Mouse (Mus musculus) right cerebral cortex, adult 18-20 months (tissue): ENCODE results near the gene Slc7a7.

Experiments
- DNase-seq: peaks from one replicate; pipeline ENCODE4 v3.0.0; 2022; ENCODE audit warnings: mixed read lengths

Slc7a7 gene

DNA sequence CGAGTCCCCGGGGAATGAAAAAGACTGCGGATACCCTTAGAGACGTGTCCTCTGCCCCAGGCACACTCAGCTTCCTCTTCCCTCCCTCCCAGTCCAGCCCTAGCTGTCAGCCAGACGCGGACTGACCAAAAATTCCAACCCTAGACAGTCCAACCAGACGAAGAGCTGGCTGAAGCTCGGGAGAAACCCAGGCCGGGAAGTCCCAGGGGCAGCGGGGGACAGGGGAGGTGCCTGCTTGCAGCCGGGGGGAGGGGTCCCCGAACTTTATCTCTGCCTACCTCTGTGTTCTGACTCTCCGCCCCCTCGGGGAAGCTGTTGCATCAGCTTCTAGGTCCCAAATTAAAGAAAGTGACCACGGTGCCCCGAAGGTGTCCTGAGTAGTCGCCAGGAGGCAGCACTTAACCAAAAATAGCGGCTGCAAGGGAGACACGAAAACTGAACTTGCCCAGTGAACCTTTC is at the start of gene Slc7a7:
Slc7a7 (minus strand) TSS at position 158 of the 459 bp plus-strand sequence.
- DNase-seq: no peak

DNA sequence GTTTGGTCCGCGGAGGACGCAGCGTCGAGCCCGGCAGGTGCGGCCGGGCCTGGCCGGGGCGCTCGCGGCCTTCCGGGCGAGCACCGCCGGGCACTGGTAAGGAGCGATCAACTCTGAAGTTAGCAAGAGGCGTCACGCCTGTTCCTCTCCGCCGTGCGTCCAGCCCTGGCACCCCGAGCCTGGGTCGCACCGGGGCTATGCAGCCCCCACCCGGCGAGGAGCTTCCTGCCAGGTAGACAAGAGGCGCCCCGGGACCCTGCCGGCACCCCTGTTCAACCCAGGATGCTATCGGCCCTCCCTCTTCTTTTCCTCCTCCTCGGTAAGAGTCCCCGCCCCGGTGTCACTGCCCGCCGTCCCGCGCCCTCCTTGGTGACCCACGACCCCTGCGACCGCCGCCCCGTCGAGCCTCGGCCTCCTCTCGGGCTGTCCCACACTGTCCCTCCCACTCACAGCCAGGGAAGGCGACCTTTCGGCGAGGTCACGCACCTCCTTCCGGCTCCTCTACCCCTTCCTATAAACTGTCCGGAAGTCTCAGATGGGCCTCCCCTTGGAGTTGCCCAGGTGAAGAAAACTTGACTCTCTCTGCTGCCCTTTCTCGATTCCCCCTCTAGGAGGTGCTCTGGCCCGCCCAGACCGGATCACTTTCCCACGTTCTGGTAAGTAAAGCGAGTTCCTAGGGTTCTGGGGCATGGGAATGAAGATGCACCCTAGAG is 46.9 kb upstream of the Slc7a7 start:
- peak; percentile 29 for DNase-seq

DNA sequence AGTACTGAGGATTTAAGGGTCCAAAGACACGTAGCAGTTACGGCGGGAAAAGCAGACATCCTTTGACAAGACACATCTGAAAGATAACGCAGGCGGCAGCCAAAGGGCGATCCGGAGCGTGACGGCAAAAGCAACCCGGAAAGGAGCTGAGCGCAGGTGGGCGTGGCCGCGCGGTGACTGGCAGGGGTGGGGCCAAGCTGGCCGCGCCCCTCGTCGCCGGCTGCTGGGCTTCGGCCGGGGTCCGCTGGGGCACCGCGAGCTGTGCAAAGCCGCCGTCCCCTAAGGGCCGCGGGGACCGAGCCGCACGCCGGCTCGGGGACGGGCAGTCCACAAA is 46.3 kb upstream of the Slc7a7 start, which contains the start of gene Lrp10:
Lrp10 (plus strand) TSS at position 179 of the 334 bp plus-strand sequence.
- peak; percentile 82 for DNase-seq

DNA sequence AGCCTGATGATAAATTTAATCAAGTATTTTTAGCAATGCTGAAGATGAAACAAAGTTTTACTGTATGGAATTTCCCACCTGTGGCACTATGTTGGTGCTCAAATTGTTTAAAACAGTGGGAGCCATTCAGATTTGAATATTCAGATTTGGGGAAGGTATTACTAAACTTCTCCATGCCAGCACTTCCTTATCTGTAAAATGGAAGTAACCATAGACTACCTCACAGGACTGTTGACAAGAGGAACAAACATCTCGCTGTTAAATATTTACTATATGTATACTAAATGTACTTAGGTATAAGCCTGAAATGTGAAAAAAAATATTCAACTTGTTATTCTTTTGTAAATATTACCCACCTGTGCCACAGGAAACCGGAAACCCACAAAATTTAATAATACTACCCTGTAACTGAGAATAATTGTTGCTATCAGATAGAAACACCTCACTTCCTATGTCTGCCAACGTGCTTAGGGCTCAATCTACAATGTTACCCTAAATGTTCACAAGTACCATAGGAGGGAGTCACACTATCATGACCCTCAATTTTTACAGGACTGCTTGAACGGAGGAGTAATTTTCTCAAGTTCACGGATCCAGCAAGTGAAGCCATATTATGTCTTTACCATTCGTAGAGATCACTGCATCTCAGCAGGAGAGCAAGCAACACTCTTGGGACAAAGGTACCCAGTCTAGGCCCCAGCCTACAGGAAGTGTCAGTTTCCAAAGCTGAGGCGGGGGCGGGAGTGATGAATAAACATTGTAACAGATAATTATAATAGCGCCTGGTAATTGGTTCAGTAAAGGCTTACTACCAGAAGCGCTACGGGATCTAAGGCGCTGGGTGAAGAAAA is 45.8 kb upstream of the Slc7a7 start:
- DNase-seq: peak; percentile 16

DNA sequence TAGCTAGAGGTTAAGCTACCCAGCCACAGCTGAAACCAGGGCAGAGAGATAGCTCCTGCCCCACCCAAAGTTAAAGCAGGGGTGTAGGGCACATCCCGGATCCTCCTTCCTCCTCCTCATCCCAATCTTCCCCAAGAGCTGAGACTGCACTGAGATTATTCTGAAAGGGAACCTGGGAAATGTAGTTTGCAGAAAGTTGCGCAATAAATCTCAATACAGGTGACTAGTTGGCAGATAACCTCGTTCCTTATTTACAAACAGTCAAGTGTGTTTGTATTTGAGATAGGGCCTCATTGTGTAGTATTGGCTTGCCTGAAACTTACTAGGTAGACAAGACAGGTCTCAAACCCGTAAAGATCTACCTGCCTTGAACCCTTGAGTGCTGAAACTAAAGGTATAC is 44.6 kb upstream of the Slc7a7 start:
- no peak for DNase-seq

DNA sequence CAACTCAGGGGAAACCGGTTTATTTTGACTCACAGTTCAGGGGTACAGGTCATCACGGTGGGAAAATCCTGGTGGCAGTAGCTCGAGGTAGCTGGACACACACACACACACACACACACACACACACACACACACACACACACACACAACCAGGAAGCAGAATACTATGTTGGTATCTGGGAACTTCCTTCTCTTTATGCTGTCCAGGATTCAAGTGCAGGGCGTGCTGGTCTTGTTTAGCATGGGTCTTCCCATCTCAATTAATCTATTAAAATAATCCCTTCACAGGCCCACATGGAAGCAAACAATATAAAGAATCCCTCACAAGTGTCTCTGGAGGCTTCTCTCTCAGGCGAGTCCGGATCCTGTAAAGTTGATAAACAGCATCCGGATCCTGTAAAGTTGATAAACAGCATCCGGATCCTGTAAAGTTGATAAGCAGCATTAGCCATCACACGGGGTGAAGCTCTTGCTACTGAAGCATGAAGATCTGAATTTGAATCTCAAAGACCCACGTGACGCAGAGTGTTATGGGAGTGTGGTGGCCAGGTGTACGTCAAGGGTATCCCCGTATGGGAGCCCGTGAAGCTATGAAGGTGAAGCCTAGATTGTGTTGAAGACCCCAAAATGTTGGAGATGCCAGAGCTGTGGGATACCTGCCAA is 40.5 kb upstream of the Slc7a7 start:
- DNase-seq: no peak

DNA sequence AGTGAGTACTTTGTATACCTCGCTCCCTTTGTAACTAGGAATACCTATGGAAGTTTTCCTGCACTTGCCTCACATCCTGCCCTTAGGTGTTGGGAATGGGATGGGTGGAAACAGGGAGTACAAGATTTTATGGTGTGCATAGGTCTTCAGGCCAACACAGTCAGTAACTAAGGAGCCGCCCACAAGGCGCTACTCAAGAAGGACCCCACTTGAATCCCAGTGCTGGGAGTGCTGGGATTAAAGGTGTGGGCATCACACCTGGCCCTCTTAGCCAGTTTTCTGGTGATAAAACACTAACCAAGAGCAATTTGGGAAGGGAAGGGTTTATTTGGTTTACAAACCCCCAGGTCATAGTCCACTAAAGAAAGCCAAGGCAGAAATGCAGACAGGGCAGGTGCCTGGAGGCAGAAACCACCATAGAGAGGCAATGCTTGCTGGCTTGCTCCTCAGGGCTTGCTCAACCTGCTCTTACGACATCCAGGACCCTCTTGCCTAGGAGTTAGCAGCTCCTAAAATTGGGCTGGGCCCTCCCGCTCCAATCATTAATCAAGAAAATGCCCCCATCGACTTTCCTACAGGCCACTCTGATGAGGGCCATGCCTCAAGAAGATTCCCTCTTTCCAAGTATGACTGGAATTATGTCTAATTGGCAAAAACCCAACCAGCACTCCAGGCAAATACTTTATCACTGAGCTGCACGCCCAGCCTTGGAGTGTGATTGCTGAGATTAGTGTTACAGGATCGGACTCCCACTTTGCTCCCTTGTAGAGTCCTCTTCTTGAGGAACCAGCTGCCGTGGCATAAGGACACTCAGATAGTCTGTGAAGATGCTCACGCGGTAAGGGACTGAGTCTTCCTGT is 37.3 kb upstream of the Slc7a7 start:
- DNase-seq: no peak

DNA sequence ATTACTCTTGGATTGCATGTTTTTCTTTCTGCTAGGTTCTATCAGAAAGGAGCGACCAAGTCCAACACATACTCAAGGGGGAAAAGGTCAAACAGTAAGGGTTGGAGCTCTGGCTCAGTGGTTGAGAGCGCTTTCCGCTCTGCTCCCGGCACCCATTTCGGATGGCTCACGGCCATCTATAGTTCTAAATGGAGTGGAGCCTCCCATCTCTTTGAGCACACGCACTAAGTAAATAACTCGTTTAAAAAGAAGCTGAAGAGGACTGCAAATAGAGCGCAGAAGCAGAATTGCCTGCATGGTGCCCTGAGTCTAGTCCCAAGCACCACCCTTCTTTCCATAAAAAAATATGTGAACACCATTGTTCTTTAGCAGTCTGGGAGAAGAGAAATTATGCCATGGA is 36.0 kb upstream of the Slc7a7 start:
- DNase-seq: no peak

DNA sequence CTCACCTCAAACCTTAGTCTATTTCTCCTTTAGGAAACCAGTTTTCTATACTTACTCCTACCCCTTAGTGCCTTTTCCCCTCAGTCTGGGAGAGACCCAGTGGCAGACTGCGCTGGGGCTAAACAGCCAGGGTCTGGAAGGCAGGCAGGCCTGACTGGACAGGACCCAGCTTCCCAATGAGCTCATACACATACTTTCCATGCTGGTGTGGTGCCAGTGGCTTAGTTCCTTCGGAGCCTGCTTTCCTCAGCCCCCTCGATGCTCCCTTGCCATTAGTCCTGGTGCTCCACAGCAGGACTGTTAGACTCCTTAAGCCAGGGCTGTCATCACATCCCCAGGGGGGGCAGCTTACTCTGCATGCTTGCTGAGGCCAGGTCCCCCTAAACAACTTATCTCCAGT is 27.9 kb upstream of the Slc7a7 start:
- DNase-seq: no peak

DNA sequence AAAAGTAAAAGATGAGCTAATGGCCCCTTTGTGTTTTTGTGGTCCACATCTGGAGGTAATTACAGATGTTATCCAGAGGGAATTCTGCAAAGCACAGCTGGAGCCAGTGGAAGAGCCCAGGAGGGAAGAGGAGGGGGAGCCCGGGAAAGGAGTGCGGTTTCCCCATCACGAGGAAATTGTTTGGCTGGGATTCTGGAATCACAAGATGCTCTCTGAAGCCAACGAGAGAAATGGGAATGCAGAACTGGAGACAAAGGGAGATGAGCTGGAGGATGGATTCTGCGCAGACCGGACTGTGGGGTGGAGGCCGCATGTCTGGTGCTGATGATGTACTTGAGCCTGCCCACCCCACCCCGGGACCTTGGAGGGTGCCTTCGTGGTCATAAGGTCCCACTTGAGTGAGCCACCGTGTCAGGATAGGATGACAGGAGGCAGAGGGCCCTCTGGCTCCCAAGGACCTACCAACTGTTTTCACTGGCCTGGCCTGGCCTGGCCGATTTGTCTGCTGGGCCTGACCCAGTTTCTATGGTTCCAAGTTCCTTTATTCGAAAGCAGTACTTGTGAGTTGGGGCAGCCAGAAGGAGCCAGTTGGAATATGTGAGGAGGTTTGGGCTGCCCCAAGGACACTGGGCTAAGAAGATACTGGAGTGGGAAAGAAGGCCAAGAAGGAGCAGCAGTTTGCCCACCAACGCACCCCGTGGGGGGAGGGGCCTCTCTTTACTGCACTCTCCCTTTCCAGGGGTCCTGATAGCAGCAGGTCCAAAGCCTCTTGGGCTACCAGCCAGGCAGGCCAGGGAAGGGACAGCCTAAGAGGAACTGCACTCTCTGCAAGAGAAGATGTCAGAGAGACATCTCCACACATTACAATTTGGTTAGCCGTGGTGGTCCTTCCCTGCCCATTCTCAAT is 26.4 kb upstream of the Slc7a7 start:
- peak; percentile 18 for DNase-seq

DNA sequence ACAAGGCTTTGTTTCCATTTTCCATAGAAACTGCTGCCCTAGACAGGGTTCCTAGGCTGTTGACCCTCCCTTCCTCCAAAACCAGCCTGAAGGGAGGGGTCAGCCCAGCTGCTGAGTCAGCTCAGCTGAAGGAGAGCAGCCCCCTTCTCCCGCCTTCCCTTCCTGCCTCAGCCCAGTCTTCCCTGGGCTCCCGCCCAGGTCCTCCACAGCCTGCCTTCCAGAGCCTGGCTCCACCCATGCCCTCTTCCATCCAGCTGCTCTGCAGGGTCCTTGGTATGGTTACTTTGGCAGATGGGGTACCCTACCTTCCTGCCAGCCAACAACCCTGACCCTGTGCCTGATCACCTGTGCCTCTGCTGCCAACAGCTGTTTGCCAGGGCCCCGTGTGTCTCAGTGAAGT is 25.6 kb upstream of the Slc7a7 start:
- DNase-seq: no peak

DNA sequence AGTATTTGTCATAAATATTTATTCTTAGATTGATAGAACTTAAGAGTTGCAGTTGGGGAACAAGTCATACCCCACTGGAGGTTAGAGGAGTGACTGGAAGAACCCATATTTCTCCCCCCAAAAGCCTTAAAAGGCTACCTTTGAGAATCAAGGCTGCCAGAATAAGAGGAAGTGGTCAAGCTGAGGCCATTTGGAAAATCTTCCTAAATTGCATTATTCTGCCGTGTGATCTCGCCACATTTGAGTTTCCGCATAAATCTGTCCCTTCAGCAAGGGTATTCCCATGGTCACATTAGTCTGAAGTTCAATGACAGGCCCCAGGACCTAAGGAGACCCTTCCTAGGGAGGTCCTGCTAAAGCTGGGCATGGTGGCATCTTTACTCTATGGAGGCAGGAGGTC is 25.0 kb upstream of the Slc7a7 start:
- no peak for DNase-seq

DNA sequence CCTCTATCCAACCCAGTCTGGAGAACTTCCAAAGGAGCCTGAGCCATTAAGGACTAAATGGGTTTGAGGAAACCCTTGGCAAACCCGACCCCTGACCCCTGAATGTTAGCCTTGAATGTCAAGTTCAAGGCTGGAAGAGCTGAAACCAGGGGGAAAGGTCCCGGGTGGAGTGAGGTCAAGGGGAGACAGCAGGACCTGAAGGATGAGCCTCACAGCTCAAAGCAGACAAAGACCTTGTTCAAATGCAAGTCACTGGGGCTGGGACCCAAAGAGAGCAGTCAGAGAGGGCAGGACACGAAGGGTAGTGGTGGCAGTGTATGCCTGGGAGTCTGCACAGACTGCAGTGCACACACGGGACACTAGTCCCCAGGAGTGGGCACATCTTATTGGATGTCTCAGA is 23.8 kb upstream of the Slc7a7 start:
- DNase-seq: no peak

DNA sequence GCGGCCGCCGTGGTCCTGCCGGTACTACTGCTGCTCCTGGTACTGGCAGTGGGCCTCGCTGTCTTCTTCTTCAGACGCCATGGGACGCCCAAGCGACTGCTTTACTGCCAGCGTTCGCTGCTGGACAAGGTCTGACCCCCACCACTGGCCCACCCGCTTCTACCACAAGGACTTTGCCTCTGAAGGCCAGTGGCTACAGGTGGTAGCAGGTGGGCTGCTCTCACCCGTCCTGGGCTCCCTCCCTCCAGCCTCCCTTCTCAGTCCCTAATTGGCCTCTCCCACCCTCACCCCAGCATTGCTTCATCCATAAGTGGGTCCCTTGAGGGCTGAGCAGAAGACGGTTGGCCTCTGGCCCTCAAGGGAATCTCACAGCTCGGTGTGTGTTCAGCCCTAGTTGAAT is 23.0 kb upstream of the Slc7a7 start:
- no peak for DNase-seq

DNA sequence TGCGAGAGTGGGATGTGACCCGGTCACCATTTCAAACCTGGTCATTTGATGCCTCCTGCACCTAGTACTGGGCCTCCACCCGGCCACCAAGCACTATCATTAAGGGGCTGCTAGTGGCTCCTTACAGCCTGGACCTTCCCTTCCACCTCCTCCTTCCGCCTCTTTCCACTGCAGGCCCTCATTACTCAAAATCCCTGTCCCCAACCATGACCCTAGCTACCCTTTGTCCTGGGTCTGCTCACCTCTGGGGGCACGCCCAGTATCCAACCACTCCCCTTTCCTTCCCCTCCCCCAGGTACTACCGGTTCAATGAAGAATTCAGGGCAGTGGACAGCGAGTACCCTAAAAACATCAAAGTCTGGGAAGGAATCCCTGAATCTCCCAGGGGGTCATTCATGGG is 22.0 kb upstream of the Slc7a7 start:
- DNase-seq: no peak

DNA sequence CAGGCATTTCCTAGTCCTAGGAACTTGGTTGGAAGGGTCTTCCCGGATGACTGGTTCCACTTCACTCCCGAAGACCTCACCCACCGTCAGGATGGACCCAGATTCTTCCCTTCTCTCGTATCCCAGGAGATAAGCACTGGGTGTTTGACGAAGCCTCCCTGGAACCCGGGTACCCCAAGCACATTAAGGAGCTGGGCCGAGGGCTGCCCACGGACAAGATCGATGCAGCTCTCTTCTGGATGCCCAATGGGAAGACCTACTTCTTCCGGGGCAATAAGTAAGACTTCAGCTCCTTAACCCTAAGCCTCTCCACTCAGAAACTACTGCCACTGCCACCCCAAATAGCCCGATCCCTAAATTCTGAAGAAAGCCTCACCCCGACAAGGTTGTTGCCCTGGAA is 21.6 kb upstream of the Slc7a7 start:
- DNase-seq: no peak

DNA sequence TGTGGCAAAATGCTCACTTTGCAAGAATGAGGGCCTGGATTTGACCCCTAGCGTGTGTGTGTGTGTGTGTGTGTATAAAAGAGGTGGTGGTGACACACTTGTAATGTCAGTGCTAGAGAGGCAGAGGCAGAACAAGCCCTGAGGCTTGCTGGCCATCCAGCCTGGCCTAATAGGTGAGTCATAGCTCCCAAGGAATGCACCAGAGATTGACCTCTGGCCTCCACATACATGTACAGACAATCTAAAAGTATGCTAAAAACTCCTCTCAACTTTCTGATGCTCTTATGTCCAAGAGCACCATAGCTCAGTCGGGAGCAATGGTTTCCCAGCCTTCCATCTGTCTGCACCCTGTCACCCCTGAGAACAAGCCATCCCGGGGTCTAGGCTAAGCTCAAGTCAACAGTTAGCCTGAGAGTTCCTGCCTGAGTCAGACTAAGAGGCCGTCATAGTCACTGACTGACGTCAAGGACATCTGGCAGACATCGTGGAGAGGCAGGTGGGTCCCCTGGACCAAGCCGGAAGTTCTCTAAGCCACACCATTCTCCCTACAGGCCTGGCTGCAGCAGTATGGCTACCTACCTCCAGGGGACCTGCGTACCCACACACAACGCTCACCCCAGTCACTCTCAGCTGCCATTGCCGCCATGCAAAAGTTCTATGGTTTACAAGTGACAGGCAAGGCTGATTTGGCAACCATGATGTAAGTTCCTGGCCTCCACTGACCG is 17.8 kb upstream of the Slc7a7 start:
- no peak for DNase-seq

DNA sequence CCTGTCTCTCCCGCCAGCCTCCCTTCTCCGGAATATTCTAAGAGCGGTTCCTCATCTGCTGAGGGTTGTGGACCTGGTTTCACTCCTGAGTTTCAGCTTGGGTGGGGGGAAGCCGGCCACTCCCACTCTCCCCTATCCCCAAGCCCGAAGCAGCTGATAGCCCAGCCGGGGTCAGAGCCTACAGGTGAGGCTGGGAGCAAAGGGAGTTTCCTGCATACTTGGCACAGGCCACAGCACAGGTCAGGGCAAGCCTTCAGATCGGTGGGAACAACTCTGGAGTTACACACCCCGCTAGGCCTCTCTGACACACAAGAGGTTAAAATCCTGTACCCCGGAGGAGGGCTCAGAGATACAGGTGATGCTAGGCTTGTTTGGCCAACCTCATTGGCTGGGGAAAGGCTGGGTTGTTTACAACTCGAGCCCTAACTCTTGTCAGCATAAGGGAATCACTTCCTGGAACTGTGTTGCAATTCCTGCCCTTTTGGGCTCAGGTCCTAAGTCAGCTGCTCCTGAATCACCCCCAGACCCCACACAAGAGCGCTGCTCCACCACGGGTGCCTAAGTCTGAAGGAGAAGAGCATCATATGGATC is 16.5 kb upstream of the Slc7a7 start:
- DNase-seq: no peak

DNA sequence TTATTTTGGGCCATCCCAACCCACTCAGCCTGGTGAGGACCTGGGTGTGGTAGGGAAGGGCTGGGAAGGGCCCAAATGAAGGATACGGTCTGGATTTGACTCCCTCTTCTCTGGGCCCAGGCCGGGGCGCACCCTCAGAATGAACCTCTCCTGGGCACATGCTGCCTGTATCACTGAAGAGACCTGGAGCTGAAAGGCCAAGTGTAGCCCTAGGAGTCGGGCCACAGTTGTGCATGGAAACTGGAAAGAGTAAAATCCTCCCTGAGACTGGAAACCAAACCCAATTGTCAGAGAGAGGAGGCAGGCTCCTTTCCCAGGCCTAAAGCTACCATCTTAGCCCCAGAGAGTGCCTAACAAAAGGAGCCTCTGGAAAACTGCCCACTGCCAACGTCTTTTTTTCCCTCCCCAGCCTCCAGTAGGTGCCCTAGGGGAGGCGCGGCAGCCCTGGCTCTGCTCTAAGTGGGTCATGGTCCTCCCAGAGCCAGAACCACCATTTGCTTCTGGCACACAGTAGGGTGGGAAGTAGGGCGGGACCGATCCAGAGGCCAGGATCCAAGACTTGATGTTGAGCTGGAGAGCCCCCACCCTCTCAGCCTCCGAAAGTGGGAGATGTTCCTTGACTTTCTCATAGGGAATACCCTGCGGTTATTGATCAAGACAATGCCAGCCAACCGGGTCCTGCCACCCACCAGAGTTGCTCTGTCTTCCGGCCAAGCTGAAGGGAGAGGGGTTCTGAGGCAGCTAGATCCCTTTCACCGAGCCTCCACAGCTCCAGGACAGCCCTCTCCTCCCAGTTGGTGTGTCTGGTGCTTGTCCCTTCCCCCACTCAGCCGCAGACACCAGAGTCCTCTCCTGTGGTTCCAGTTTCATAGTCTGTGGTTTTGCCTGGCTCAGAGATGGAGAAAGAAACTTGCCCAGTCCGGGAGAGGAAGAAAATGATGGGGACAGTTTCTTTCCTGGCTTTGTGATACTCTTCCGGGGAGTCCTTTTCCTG is 15.6 kb upstream of the Slc7a7 start:
- DNase-seq: peak; percentile 28
